Mouse (Mus musculus) hindlimb bud, embryonic 11.5 days (tissue): ENCODE results near the gene Gm10439.
"Not testable (repeated sequence)": the region's sequence is repeated elsewhere in the genome, so short reads cannot be mapped to it uniquely, and the experiment has no call there.

Experiments used
- DNase-seq: peaks from one replicate; pipeline ENCODE4 v3.0.0-alpha.2; 2012; ENCODE audit warnings: low read depth, low spot score; ENCODE audit errors: extremely low spot score

Gene Gm10439

DNA sequence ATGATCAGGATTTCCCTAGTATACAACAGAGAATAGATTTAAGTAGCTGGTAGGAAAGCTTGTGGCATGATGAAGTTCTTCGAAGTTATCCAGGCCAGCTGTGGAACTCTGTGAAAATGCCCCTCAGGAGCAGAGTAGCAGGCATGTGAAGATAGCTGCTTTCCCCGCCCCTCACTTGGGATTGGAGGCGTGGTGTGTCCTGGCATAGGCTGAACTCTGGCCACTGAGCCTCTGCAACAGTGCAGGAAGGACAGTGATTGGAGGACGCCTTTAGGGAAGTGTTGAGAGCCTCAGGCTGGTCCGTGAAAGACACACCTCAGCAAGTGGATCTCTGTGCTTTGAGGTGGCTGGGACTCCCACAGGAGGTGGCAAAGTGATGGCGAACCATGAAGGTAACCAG lies at the start of gene Gm10439:
TSS of gene Gm10439 (plus strand) at position 301 of the 400 bp plus-strand sequence.
- DNase-seq: not testable (repeated sequence)
